Mouse (Mus musculus): ENCODE measurements around the gene Jmjd1c. TPM values are rescaled to one million over a fixed set of nuclear protein-coding genes. Genes with fewer than 3 reads are reported as not detected.

Gene Jmjd1c
- polyA plus RNA-seq, 1 experiment from 2014 or later = 10.9 TPM

DNA sequence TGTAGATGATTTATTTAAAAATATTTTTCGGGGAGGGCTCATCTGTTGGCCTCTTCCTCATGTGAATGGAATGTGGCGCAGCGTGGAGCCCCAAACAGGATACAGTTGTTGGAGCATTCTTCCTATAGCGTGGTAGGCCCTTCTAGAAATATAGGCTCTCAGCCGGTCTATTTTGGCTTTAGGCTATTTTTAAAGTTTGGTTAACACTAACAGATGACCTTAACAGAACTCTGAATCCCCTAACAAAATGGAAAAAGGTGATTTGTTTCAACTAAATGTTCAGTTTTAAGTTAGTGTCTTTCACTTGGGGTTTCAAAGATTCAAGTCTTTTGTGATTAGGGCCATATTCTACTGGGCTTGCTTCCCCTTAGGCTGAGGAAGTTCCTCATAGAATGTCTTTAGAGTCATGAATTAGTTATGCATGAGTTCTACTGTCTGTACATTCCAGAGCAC, 91.1 kb downstream of the Jmjd1c start:
- peak overlapping the region; percentile 77 for H3K27ac ChIP-seq (ENCODE audit: low read length)
- peaks cover 20% of the 10 kb centered on the region for H3K4me1 ChIP-seq (ENCODE audit: control insufficient read depth, low read depth, low read length)
- peaks cover 3% of the 10 kb centered on the region; the same call in 1 of the 2 replicates for H3K36me3 ChIP-seq (ENCODE audit: control insufficient read depth, insufficient read depth)
- peak overlapping the region; percentile 73 for H3K4me2 ChIP-seq (ENCODE audit: low read depth, low read length)
- H3K9ac ChIP-seq (ENCODE audit: low read depth, low read length) = peak overlapping the region; percentile 61
- no peaks in the 10 kb centered on the region for H3K9me3 ChIP-seq (replicated peaks; ENCODE audit: control insufficient read depth, low read length)
- peak overlapping the region; percentile 62 for H3K4me3 ChIP-seq (ENCODE audit: low read depth, low read length)
- no peaks in the 10 kb centered on the region for H3K27me3 ChIP-seq (ENCODE audit: control insufficient read depth, insufficient read depth, low read depth, low read length)
- ATAC-seq (ENCODE audit: low read depth) = no peak
- WGBS (ENCODE audit: insufficient replicate concordance) = 3% methylated on average over 5 of the region's 5 CpGs

DNA sequence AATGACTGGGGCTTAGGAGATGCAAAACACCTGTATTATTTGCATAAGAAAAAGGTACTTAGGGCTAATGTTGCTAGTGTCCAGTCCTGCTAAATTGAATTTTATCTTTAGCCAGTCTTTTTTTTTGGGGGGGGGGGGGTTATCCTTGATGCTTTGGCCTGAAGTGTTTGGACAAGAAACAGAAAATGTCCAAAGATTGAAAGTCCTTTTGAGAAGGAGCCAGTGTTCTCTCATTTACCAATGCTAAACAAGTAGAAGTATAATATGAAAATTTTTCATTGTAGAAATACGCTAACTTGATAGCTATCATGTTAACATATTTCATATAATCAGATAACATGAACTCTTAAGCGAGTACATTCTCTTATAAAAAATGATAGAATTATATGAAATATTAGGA, 92.0 kb downstream of the Jmjd1c start:
- H3K27me3 ChIP-seq (ENCODE audit: control insufficient read depth, insufficient read depth, low read depth, low read length) = no peaks in the 10 kb centered on the region
- no peaks in the 10 kb centered on the region; the same call in 1 of the 2 replicates for H3K9me3 ChIP-seq (replicated peaks; ENCODE audit: control insufficient read depth, low read length)
- peaks cover 8% of the 10 kb centered on the region for H3K36me3 ChIP-seq (ENCODE audit: control insufficient read depth, insufficient read depth)
- H3K4me1 ChIP-seq (ENCODE audit: control insufficient read depth, low read depth, low read length) = peaks cover 16% of the 10 kb centered on the region
- peak overlapping the region; percentile 62 for H3K4me3 ChIP-seq (ENCODE audit: low read depth, low read length)
- WGBS (ENCODE audit: insufficient replicate concordance) = 26% methylated on average over 2 of the region's 2 CpGs
- no peak for ATAC-seq (ENCODE audit: low read depth)
- H3K27ac ChIP-seq (ENCODE audit: low read length) = no peak overlapping the region
- peak overlapping the region; percentile 34; the same call in 1 of the 2 replicates for H3K9ac ChIP-seq (ENCODE audit: low read depth, low read length)
- H3K4me2 ChIP-seq (ENCODE audit: low read depth, low read length) = peak overlapping the region; percentile 73

DNA sequence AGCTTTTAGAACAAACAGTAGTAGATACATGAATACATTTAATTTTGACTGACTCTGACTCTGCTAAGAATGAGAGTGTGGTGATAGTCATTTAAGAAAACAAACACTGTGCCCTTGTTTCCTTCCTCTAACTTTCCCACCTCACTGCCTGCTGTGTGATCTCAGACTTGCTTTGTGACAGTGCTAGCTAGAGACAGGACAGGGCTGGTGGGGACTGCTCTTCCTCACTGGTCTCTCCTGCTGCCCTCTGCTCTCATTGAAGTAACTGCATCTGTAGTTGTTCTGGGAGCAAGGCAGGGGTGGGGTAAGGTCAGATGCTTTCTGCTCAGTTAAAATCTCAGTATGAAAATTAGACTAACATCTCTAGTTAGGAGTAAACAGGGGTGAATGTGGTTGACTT, 93.1 kb downstream of the Jmjd1c start:
- peaks cover 8% of the 10 kb centered on the region for H3K36me3 ChIP-seq (ENCODE audit: control insufficient read depth, insufficient read depth)
- H3K27ac ChIP-seq (ENCODE audit: low read length) = peak overlapping the region; percentile 37; the same call in 1 of the 2 replicates
- H3K9me3 ChIP-seq (replicated peaks; ENCODE audit: control insufficient read depth, low read length) = no peaks in the 10 kb centered on the region; the same call in 1 of the 2 replicates
- no peak for ATAC-seq (ENCODE audit: low read depth)
- H3K4me2 ChIP-seq (ENCODE audit: low read depth, low read length) = peak overlapping the region; percentile 6; the same call in 1 of the 2 replicates
- no peak overlapping the region for H3K4me3 ChIP-seq (ENCODE audit: low read depth, low read length)
- no peaks in the 10 kb centered on the region for H3K27me3 ChIP-seq (ENCODE audit: control insufficient read depth, insufficient read depth, low read depth, low read length)
- H3K9ac ChIP-seq (ENCODE audit: low read depth, low read length) = peak overlapping the region; percentile 34; the same call in 1 of the 2 replicates
- peaks cover 15% of the 10 kb centered on the region for H3K4me1 ChIP-seq (ENCODE audit: control insufficient read depth, low read depth, low read length)

DNA sequence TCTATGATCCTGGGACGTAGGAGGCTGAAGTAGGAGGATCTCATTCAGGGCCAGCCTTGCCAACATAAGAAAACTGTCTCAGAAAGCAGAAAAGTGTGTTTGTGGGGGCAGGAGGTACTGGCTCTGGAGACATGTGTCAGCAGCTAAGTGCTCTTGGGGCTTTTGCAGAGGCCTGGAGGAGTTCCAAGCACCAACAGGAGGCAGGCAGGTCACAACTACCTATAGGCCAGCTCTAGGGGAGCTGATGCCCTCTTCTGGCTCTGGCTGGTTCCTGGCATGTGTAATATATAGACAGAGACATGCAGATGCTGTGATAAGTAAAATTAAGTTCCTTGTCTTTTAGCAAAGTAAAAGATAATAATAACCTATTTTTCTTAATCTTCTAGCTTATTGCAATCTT, 94.3 kb downstream of the Jmjd1c start:
- peaks cover 8% of the 10 kb centered on the region for H3K36me3 ChIP-seq (ENCODE audit: control insufficient read depth, insufficient read depth)
- 71% methylated on average over 1 of the region's 1 CpGs for WGBS (ENCODE audit: insufficient replicate concordance)
- no peaks in the 10 kb centered on the region for H3K27me3 ChIP-seq (ENCODE audit: control insufficient read depth, insufficient read depth, low read depth, low read length)
- no peak for ATAC-seq (ENCODE audit: low read depth)
- H3K4me3 ChIP-seq (ENCODE audit: low read depth, low read length) = no peak overlapping the region
- H3K4me1 ChIP-seq (ENCODE audit: control insufficient read depth, low read depth, low read length) = peaks cover 12% of the 10 kb centered on the region
- no peaks in the 10 kb centered on the region; the same call in 1 of the 2 replicates for H3K9me3 ChIP-seq (replicated peaks; ENCODE audit: control insufficient read depth, low read length)
- H3K4me2 ChIP-seq (ENCODE audit: low read depth, low read length) = no peak overlapping the region
- no peak overlapping the region for H3K27ac ChIP-seq (ENCODE audit: low read length)
- H3K9ac ChIP-seq (ENCODE audit: low read depth, low read length) = no peak overlapping the region

DNA sequence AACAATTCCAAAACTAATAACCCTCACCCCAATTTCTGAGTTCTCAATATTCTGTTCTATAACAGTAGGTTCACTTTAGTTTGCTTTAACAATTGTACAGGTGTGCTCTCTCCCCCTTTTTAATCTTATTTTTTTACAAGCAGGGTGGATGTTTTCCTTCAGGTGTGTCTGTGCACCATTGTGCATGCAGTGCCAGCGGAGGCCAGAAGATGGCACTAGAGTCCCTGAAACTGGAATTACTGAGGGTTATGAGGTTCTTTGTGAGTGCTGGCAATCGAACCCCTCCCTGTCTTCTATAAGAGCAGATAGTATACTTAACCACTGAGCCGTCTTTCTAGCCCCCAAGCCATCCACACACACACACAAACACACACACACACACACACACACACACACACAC, 96.4 kb downstream of the Jmjd1c start:
- no peaks in the 10 kb centered on the region; the same call in 1 of the 2 replicates for H3K9me3 ChIP-seq (replicated peaks; ENCODE audit: control insufficient read depth, low read length)
- no peak overlapping the region for H3K9ac ChIP-seq (ENCODE audit: low read depth, low read length)
- 74% methylated on average over 3 of the region's 3 CpGs for WGBS (ENCODE audit: insufficient replicate concordance)
- no peak overlapping the region for H3K4me3 ChIP-seq (ENCODE audit: low read depth, low read length)
- no peak overlapping the region for H3K27ac ChIP-seq (ENCODE audit: low read length)
- H3K4me2 ChIP-seq (ENCODE audit: low read depth, low read length) = no peak overlapping the region
- ATAC-seq (ENCODE audit: low read depth) = no peak
- peaks cover 8% of the 10 kb centered on the region for H3K36me3 ChIP-seq (ENCODE audit: control insufficient read depth, insufficient read depth)
- no peaks in the 10 kb centered on the region for H3K27me3 ChIP-seq (ENCODE audit: control insufficient read depth, insufficient read depth, low read depth, low read length)
- peaks cover 12% of the 10 kb centered on the region for H3K4me1 ChIP-seq (ENCODE audit: control insufficient read depth, low read depth, low read length)

DNA sequence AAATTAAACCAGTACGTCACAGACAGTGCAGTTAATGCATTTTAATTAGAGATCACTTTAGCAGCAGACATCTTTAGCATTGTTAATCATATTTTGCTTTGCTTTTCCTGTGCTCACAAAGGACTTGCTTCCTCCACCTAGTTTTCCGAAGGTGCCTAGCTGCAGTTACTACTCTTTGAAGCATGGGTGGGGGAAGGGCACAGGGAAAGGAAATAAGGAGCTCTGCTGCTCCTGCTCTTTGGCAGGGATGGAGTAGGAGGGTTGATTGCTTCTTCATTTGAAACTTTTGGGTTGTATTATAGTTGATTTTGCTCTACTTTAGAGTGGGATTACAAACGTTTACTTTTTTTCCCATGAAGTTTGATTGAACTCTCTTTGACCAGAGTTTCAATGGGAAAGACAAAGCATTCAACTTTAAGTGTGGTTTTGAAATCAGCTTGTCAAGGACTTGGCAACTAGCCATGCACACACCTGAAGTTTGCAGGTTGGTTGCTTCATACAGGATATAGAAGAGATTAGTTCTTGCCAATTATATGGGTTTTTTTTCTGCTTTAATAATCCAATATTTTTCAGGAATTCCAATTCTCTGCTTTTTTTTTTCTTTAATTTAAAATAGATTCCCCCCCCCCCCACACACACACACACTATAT, 97.2 kb downstream of the Jmjd1c start:
- WGBS (ENCODE audit: insufficient replicate concordance) = 52% methylated on average over 3 of the region's 3 CpGs
- Histone ChIP-seq H3K27me3 (ENCODE audit: control insufficient read depth, insufficient read depth, low read depth, low read length) (no peaks in the 10 kb centered on the region), H3K27ac (ENCODE audit: low read length) (no peak overlapping the region), H3K9ac (ENCODE audit: low read depth, low read length) (no peak overlapping the region), H3K36me3 (ENCODE audit: control insufficient read depth, insufficient read depth) (peaks cover 8% of the 10 kb centered on the region), H3K9me3 (replicated peaks; ENCODE audit: control insufficient read depth, low read length) (no peaks in the 10 kb centered on the region; the same call in 1 of the 2 replicates), H3K4me2 (ENCODE audit: low read depth, low read length) (no peak overlapping the region), H3K4me3 (ENCODE audit: low read depth, low read length) (no peak overlapping the region), H3K4me1 (ENCODE audit: control insufficient read depth, low read depth, low read length) (peaks cover 10% of the 10 kb centered on the region)
- no peak for ATAC-seq (ENCODE audit: low read depth)

DNA sequence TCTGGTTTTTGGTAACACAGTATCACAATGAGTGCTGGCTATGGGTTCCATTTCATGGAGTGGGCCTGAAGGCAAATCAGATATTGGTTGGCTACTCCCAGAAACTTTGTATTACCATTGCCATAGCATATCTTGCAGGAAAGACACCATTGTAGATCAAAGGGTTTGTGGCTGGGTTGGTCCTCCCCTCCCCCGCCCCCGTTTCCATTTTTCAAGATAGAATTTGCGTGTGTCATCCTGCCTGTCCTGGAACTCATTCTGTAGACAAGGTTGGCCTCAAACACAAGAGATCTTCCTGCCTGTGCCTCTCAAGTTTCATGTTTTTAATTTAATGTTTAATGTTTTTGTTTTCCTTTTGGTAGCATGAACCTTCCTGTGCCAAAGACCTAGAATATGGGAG, 98.1 kb downstream of the Jmjd1c start:
- Histone ChIP-seq H3K4me2 (ENCODE audit: low read depth, low read length) (no peak overlapping the region), H3K36me3 (ENCODE audit: control insufficient read depth, insufficient read depth) (peaks cover 8% of the 10 kb centered on the region), H3K27ac (ENCODE audit: low read length) (no peak overlapping the region), H3K4me1 (ENCODE audit: control insufficient read depth, low read depth, low read length) (peaks cover 7% of the 10 kb centered on the region), H3K4me3 (ENCODE audit: low read depth, low read length) (no peak overlapping the region), H3K9me3 (replicated peaks; ENCODE audit: control insufficient read depth, low read length) (no peaks in the 10 kb centered on the region; the same call in 1 of the 2 replicates), H3K9ac (ENCODE audit: low read depth, low read length) (no peak overlapping the region), H3K27me3 (ENCODE audit: control insufficient read depth, insufficient read depth, low read depth, low read length) (no peaks in the 10 kb centered on the region)
- ATAC-seq (ENCODE audit: low read depth) = no peak
- 68% methylated on average over 3 of the region's 3 CpGs for WGBS (ENCODE audit: insufficient replicate concordance)

DNA sequence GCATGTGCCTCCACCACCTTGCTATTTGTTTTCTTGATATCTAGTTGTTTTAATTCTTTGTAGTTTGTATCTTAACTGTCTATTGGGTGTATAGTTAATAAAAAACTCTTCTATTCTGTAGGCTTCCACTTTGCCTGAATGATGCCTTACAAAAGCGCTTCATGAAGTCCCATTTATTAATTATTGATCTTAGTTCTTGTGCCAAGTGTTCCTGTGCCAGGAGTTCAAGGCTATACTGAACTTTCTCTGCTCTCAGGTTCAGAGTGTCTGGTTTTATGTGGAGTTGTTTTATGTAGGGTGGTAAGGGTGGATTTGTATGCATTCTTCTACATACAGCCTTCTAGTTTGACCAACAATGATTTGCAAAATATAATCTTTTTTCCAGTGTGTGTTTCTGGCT, 99.7 kb downstream of the Jmjd1c start:
- no peak for ATAC-seq (ENCODE audit: low read depth)
- H3K27me3 ChIP-seq (ENCODE audit: control insufficient read depth, insufficient read depth, low read depth, low read length) = no peaks in the 10 kb centered on the region
- 81% methylated on average over 1 of the region's 1 CpGs for whole genome bisulfite sequencing (ENCODE audit: insufficient replicate concordance)

DNA sequence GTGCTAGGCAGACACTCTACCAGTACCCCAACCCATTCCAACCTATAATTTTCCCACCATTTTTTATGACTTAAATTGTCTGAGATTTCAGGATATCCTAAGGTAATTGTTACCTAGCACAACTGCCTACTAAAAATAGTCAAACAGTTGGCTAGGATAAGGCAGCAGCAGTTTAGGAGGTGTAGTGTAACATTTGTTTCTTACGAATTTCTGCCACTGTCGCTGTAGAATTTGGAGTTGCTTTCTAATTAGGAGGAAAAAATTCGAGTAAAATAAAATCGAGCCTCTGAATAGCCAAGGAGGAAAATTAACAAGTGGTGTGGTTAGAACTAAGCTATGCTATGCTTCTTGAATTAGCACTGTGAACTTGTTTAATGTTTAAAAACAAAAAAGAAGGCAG, 101.3 kb downstream of the Jmjd1c start:
- Histone ChIP-seq H3K4me3 (ENCODE audit: low read depth, low read length) (no peak overlapping the region), H3K27ac (ENCODE audit: low read length) (no peak overlapping the region), H3K4me1 (ENCODE audit: control insufficient read depth, low read depth, low read length) (peaks cover 4% of the 10 kb centered on the region; the same call in 1 of the 2 replicates), H3K27me3 (ENCODE audit: control insufficient read depth, insufficient read depth, low read depth, low read length) (no peaks in the 10 kb centered on the region), H3K4me2 (ENCODE audit: low read depth, low read length) (no peak overlapping the region), H3K36me3 (ENCODE audit: control insufficient read depth, insufficient read depth) (peaks cover 4% of the 10 kb centered on the region), H3K9me3 (replicated peaks; ENCODE audit: control insufficient read depth, low read length) (no peaks in the 10 kb centered on the region; the same call in 1 of the 2 replicates), H3K9ac (ENCODE audit: low read depth, low read length) (no peak overlapping the region)
- 64% methylated on average over 4 of the region's 4 CpGs for WGBS (ENCODE audit: insufficient replicate concordance)
- no peak for ATAC-seq (ENCODE audit: low read depth)

More for the DNA sequence above, 99.7 kb downstream of the Jmjd1c start:
- Histone ChIP-seq H3K9me3 (replicated peaks; ENCODE audit: control insufficient read depth, low read length) (no peaks in the 10 kb centered on the region; the same call in 1 of the 2 replicates), H3K4me2 (ENCODE audit: low read depth, low read length) (no peak overlapping the region), H3K9ac (ENCODE audit: low read depth, low read length) (no peak overlapping the region), H3K36me3 (ENCODE audit: control insufficient read depth, insufficient read depth) (peaks cover 6% of the 10 kb centered on the region), H3K4me3 (ENCODE audit: low read depth, low read length) (no peak overlapping the region), H3K27ac (ENCODE audit: low read length) (no peak overlapping the region), H3K4me1 (ENCODE audit: control insufficient read depth, low read depth, low read length) (peaks cover 4% of the 10 kb centered on the region; the same call in 1 of the 2 replicates)

Data from liver, embryonic 16.5 days (tissue).